ENCODE assay signal across 11 mouse cellular contexts in the genomic region with DNA sequence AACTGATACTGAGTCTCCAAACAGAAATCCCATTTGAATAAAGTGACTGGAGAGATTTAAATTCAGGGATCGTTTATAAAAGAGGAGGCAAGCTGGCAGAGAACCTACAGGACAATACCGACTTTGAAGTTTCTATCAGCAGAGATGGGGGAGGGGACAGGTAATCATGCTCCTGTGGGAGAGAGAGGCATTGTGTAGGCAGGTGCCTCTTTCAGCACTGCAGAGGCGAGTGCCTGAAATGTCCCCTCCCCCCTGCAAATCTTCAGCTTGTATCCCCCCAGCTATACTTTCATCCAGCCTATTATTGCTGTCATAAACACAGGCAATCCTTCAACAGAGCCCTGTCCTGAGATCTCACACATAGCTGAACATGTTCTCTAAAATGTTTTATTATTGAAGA.
"Had no signal": no experiment of that assay in that cellular context is flagged by ENCODE, and none has a peak within 500 bp of the region (broad histone marks: within the 10 kb centered on the region; RNA-seq: fewer than 3 reads in every experiment).

No protein-coding gene starts in this region.

- H3K36me3 ChIP-seq: limb, embryonic 12.5 days had no signal

- H3K27me3 ChIP-seq: limb, embryonic 12.5 days; liver, embryonic 13.5 days had no signal

- H3K9me3 ChIP-seq: limb, embryonic 12.5 days; liver, embryonic 13.5 days had no signal

- ATAC-seq: lung, postnatal 0 days had no signal

- H3K4me2 ChIP-seq: limb, embryonic 12.5 days; liver, embryonic 13.5 days had no signal

- H3K27ac ChIP-seq: kidney, postnatal 0 days; limb, embryonic 12.5 days had no signal

- DNase-seq: kidney, adult 11 months; kidney, adult 9 months; kidney, postnatal 36 days; layer of hippocampus, adult 9-11 months; liver, embryonic 13.5 days; lung, adult 2 months; lung, postnatal 36 days; thymus, postnatal 14 days had no signal

- H3K9ac ChIP-seq: limb, embryonic 12.5 days; liver, embryonic 13.5 days had no signal

- H3K4me3 ChIP-seq: limb, embryonic 12.5 days; liver, embryonic 13.5 days had no signal
